In the genomic region with DNA sequence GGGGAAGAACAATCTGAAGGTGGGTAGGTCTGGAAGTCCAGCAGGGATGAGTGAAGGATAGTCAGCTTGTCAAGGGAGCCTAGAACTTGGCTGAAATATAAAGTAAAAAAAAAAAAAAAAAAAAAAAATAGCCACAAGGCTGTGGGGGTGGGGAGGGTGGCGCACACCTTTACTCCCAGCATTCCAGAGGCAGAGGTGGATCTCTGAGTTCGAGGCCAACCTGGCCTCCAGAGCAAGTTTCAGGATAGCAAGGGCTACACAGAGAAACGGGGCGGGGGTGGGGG, we compare ENCODE assay signal across 12 mouse cellular contexts. TPM values are rescaled to one million over a fixed set of nuclear protein-coding genes. Genes with fewer than 3 reads are reported as not detected.
DNase-seq lines count a peak whose midpoint lies in the region; ATAC-seq and TF ChIP-seq lines count a peak whose summit lies in the region.
"Had no signal": no experiment of that assay in that cellular context is flagged by ENCODE, and none has a peak within 500 bp of the region (broad histone marks: within the 10 kb centered on the region; RNA-seq: fewer than 3 reads in every experiment).

No protein-coding gene starts in this region.

- H3K36me3 ChIP-seq in forebrain, embryonic 12.5 days (replicated peaks) = no peaks in the 10 kb centered on the region
- no peaks in the 10 kb centered on the region for H3K36me3 ChIP-seq in forebrain, embryonic 11.5 days (ENCODE audit: control insufficient read depth, insufficient read depth, low read length)
- H3K36me3 ChIP-seq in kidney, embryonic 14.5 days (ENCODE audit: control insufficient read depth, insufficient read depth, low read length) = no peaks in the 10 kb centered on the region
- no peaks in the 10 kb centered on the region for H3K36me3 ChIP-seq in E14TG2a.4 (ENCODE audit: insufficient read depth, low read length)
- H3K36me3 ChIP-seq in liver, embryonic 14.5 days (replicated peaks; ENCODE audit: control insufficient read depth, insufficient read depth, low read depth) = no peaks in the 10 kb centered on the region

- peaks cover 15% of the 10 kb centered on the region for H3K4me1 ChIP-seq in forebrain, embryonic 12.5 days
- H3K4me1 ChIP-seq in forebrain, embryonic 11.5 days (replicated peaks; ENCODE audit: control insufficient read depth, insufficient read depth, low read length) = peaks cover 2% of the 10 kb centered on the region; the same call in 1 of the 2 replicates
- peaks cover 18% of the 10 kb centered on the region for H3K4me1 ChIP-seq in kidney, embryonic 14.5 days (ENCODE audit: control insufficient read depth, insufficient read depth, low read length)
- peaks cover 71% of the 10 kb centered on the region for H3K4me1 ChIP-seq in E14TG2a.4 (replicated peaks; ENCODE audit: low read depth, low read length)
- peaks cover 38 to 61% of the 10 kb centered on the region in 2 experiments for H3K4me1 ChIP-seq in liver, embryonic 14.5 days (replicated peaks; ENCODE audit: control insufficient read depth in 2 of 2, insufficient read depth in 2 of 2, low read length in 1 of 2)

- 20% methylated on average over 1 of the region's 4 CpGs for WGBS in forebrain, embryonic 12.5 days
- WGBS in forebrain, embryonic 11.5 days = 80% methylated on average over 1 of the region's 4 CpGs
- WGBS in kidney, embryonic 14.5 days = 63% methylated on average over 2 of the region's 4 CpGs
- WGBS in liver, embryonic 14.5 days (ENCODE audit: insufficient replicate concordance) = 17% methylated on average over 1 of the region's 4 CpGs

- H3K4me3 ChIP-seq in forebrain, embryonic 12.5 days (replicated peaks) = no peak overlapping the region
- no peak overlapping the region for H3K4me3 ChIP-seq in forebrain, embryonic 11.5 days (ENCODE audit: low read depth, low read length)
- no peak overlapping the region for H3K4me3 ChIP-seq in kidney, embryonic 14.5 days (ENCODE audit: low read length)
- 0 out of 2 replicates have a peak overlapping the region, but pooled peaks have one; percentile 3 for H3K4me3 ChIP-seq in E14TG2a.4 (replicated peaks; ENCODE audit: low read length)
- no peak overlapping the region for H3K4me3 ChIP-seq in liver, embryonic 14.5 days (ENCODE audit: insufficient read depth in 1 of 2, low read depth in 2 of 2, low read length in 2 of 2)
- H3K4me3 ChIP-seq: myocyte had no signal

- DNase-seq in forebrain, embryonic 11.5 days (ENCODE audit: low spot score) = no peak
- no peak for DNase-seq in kidney, postnatal 25 days
- DNase-seq in liver, embryonic 14.5 days (ENCODE audit: low read depth in 3 of 3, low spot score in 3 of 3) = no peak
- no peak for DNase-seq in lung, adult 18-20 months
- DNase-seq in embryo, embryonic 10 days (ENCODE audit: low spot score) = no peak
- DNase-seq: heart, postnatal 14 days; kidney, adult 2 months; left cerebral cortex, postnatal 4 days had no signal

- ATAC-seq in forebrain, embryonic 12.5 days (ENCODE audit: low FRiP score) = no peak
- no peak for ATAC-seq in forebrain, embryonic 11.5 days (replicated peaks; ENCODE audit: low FRiP score)
- no peak for ATAC-seq in kidney, embryonic 14.5 days (ENCODE audit: low FRiP score, low TSS enrichment)
- no peak for ATAC-seq in liver, embryonic 14.5 days (ENCODE audit: insufficient read depth)

- H3K4me2 ChIP-seq in forebrain, embryonic 12.5 days = peak overlapping the region; percentile 26; the same call in 1 of the 2 replicates
- H3K4me2 ChIP-seq in forebrain, embryonic 11.5 days (ENCODE audit: low read depth, low read length, severe bottlenecking) = no peak overlapping the region
- H3K4me2 ChIP-seq in kidney, embryonic 14.5 days (replicated peaks; ENCODE audit: low read depth, low read length) = 0 out of 2 replicates have a peak overlapping the region, but pooled peaks have one; percentile 12
- H3K4me2 ChIP-seq in liver, embryonic 14.5 days (ENCODE audit: low read depth) = peak overlapping the region; percentile 46

- no peaks in the 10 kb centered on the region for H3K27me3 ChIP-seq in forebrain, embryonic 12.5 days
- no peaks in the 10 kb centered on the region for H3K27me3 ChIP-seq in forebrain, embryonic 11.5 days (ENCODE audit: control insufficient read depth, insufficient read depth, low read length)
- no peaks in the 10 kb centered on the region for H3K27me3 ChIP-seq in kidney, embryonic 14.5 days (ENCODE audit: control insufficient read depth, insufficient read depth, low read length)
- H3K27me3 ChIP-seq in E14TG2a.4 (ENCODE audit: insufficient read depth, low read length) = 0 out of 2 replicates have a peak, but pooled peaks cover 3% of the 10 kb centered on the region
- H3K27me3 ChIP-seq in liver, embryonic 14.5 days (ENCODE audit: control insufficient read depth, insufficient read depth, low read length) = no peaks in the 10 kb centered on the region

- TF ChIP-seq CTCF in E14TG2a.4 (conservative IDR thresholded peaks at IDR 0.05; ENCODE audit: low read length) = no peak
- no peak for TF ChIP-seq CTCF in liver, embryonic 14.5 days (IDR thresholded peaks at IDR 0.05; ENCODE audit: low read depth)

- H3K27ac ChIP-seq in forebrain, embryonic 12.5 days = no peak overlapping the region
- H3K27ac ChIP-seq in forebrain, embryonic 11.5 days (ENCODE audit: low read depth, low read length) = no peak overlapping the region
- no peak overlapping the region for H3K27ac ChIP-seq in kidney, embryonic 14.5 days (ENCODE audit: low read depth, low read length)
- peak overlapping the region; percentile 91 for H3K27ac ChIP-seq in liver, embryonic 14.5 days

- no peaks in the 10 kb centered on the region for H3K9me3 ChIP-seq in forebrain, embryonic 12.5 days
- H3K9me3 ChIP-seq in forebrain, embryonic 11.5 days (ENCODE audit: control insufficient read depth, low read length) = no peaks in the 10 kb centered on the region
- no peaks in the 10 kb centered on the region for H3K9me3 ChIP-seq in kidney, embryonic 14.5 days (ENCODE audit: control insufficient read depth, low read length)
- no peaks in the 10 kb centered on the region for H3K9me3 ChIP-seq in E14TG2a.4 (ENCODE audit: low read length)
- no peaks in the 10 kb centered on the region for H3K9me3 ChIP-seq in liver, embryonic 14.5 days (ENCODE audit: control insufficient read depth, low read length)

- no peak for TF ChIP-seq EP300 in liver, embryonic 14.5 days (IDR thresholded peaks at IDR 0.05; ENCODE audit: low read depth)

- no peak overlapping the region for H3K9ac ChIP-seq in forebrain, embryonic 12.5 days
- H3K9ac ChIP-seq in forebrain, embryonic 11.5 days (ENCODE audit: low read length) = no peak overlapping the region
- no peak overlapping the region for H3K9ac ChIP-seq in kidney, embryonic 14.5 days (ENCODE audit: low read depth, low read length)
- peak overlapping the region; percentile 51; the same call in 1 of the 2 replicates for H3K9ac ChIP-seq in liver, embryonic 14.5 days (replicated peaks)

RNA-seq across cellular contexts. Expression of gene Gm10842, which starts 5.3 kb away (rescaled TPM):
- not detected in 2 replicates for polyA plus RNA-seq in forebrain, embryonic 12.5 days (2016; fragmentation: Nextera tagmentation; extraction: Ambion mirVana)
- polyA plus RNA-seq in forebrain, embryonic 11.5 days (2014; fragmentation: Nextera tagmentation; extraction: Ambion mirVana) = not detected in 2 replicates
- not detected in 2 replicates for polyA plus RNA-seq in kidney, embryonic 14.5 days (2014; fragmentation: Nextera tagmentation; extraction: Ambion mirVana)
- not detected in 2 replicates for polyA plus RNA-seq in liver, embryonic 14.5 days (2012; rRNA removed)
- polyA plus RNA-seq in liver, embryonic 14.5 days (2014; fragmentation: Nextera tagmentation; extraction: Ambion mirVana) = not detected in 2 replicates
- polyA plus RNA-seq: kidney, adult 2 months; myocyte had no signal

RNA-seq across cellular contexts. Expression of gene Mettl2, which starts 25.7 kb away (rescaled TPM):
- polyA plus RNA-seq in forebrain, embryonic 12.5 days (2016; fragmentation: Nextera tagmentation; extraction: Ambion mirVana) = 39.8 and 40.3 TPM in 2 replicates
- polyA plus RNA-seq in forebrain, embryonic 11.5 days (2014; fragmentation: Nextera tagmentation; extraction: Ambion mirVana) = 41.7 and 43.2 TPM in 2 replicates
- 45.4 and 52.3 TPM in 2 replicates for polyA plus RNA-seq in kidney, embryonic 14.5 days (2014; fragmentation: Nextera tagmentation; extraction: Ambion mirVana)
- 12.0 and 16.6 TPM in 2 replicates for polyA plus RNA-seq in liver, embryonic 14.5 days (2012; rRNA removed)
- 14.2 and 14.6 TPM in 2 replicates for polyA plus RNA-seq in liver, embryonic 14.5 days (2014; fragmentation: Nextera tagmentation; extraction: Ambion mirVana)

RNA-seq across cellular contexts. Expression of gene Tlk2, which starts 26.6 kb away (rescaled TPM):
- polyA plus RNA-seq in forebrain, embryonic 12.5 days (2016; fragmentation: Nextera tagmentation; extraction: Ambion mirVana) = 26.4 and 26.6 TPM in 2 replicates
- polyA plus RNA-seq in forebrain, embryonic 11.5 days (2014; fragmentation: Nextera tagmentation; extraction: Ambion mirVana) = 27.5 and 31.5 TPM in 2 replicates
- 27.5 and 30.8 TPM in 2 replicates for polyA plus RNA-seq in kidney, embryonic 14.5 days (2014; fragmentation: Nextera tagmentation; extraction: Ambion mirVana)
- 12.0 and 16.3 TPM in 2 replicates for polyA plus RNA-seq in liver, embryonic 14.5 days (2012; rRNA removed)
- polyA plus RNA-seq in liver, embryonic 14.5 days (2014; fragmentation: Nextera tagmentation; extraction: Ambion mirVana) = 10.2 and 10.6 TPM in 2 replicates
